Mouse (Mus musculus) liver, postnatal 0 days (tissue): Measurements from ENCODE around the gene Serpinc1.

Experiments
- CTCF ChIP-seq: sonication (generic); IDR thresholded peaks from 2 replicates; pipeline ENCODE4 v1.5.1; 2016; ENCODE audit warnings: antibody characterized with exemption, low read depth
- EP300 ChIP-seq: IDR thresholded peaks from 2 replicates; pipeline ENCODE4 v1.6.1; 2016; ENCODE audit warnings: antibody characterized with exemption, low read depth, mild to moderate bottlenecking

DNA sequence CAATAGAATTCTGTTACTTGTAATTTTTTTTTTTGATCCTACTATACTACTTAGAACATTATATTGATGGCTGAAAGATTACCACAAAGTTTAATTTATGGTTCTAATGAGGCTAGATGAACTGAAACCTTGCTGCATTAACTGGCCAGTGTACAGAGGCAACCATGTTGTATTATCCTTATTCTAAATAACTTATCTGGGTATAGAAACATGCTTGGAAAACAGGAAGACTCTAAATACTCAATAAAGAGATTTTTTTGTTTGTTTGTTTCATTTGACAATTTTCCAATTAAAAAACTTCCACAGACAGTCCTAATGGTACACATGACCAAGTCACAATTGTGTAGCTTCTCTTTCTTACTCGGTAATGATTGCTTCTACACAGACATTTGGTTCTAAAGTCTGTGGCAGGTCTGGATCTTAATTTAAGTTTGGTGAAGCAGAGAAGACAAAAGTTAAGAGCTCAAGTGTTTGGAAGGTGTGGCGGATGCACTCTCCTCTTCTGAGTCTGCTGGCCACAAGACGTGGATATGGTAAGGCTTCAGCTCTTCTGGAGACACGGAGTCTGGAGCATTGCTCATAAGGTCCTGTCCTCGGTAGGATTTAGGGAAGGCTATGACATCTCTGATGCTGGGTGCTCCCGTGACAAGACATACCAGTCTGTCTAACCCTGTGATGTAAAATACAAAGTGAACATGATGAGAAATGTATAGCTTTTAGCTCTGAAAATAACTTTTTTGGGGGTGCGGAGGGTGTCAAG is 63.1 kb downstream of the Serpinc1 start:
- TF ChIP-seq EP300: no peak
- TF ChIP-seq CTCF: no peak
